Mouse (Mus musculus) neural tube, embryonic 12.5 days (tissue): ENCODE results near the gene Lamtor2. TPM values are rescaled to one million over a fixed set of nuclear protein-coding genes. Genes with fewer than 3 reads are reported as not detected.

Experiments
- ATAC-seq: fragments of 200-750 bp; cut with Nextera tagmentation; 2 replicates; pipeline ENCODE4 v1.8.0; 2017; ENCODE audit warnings: low read depth, mild to moderate bottlenecking, moderate TSS enrichment, moderate library complexity; ENCODE audit not compliant: low FRiP score
- H3K27ac ChIP-seq: fragments of 300-500 bp; sonication (generic); 2 replicates; pipeline ENCODE4 v1.5.1; 2016
- H3K27me3 ChIP-seq: fragments of 300-500 bp; sonication (generic); replicated peaks from 2 replicates; pipeline ENCODE4 v1.6.1; 2016; ENCODE audit warnings: mild to moderate bottlenecking
- H3K36me3 ChIP-seq: fragments of 300-500 bp; sonication (generic); 2 replicates; pipeline ENCODE4 v1.6.1; 2016; ENCODE audit warnings: mild to moderate bottlenecking
- H3K4me1 ChIP-seq: fragments of 300-500 bp; sonication (generic); 2 replicates; pipeline ENCODE4 v1.6.1; 2016
- H3K4me2 ChIP-seq: fragments of 300-500 bp; sonication (generic); replicated peaks from 2 replicates; pipeline ENCODE4 v1.6.1; 2016; ENCODE audit warnings: mild to moderate bottlenecking
- H3K4me3 ChIP-seq: fragments of 300-500 bp; sonication (generic); 2 replicates; pipeline ENCODE4 v1.5.1; 2016
- H3K9ac ChIP-seq: fragments of 300-500 bp; sonication (generic); 2 replicates; pipeline ENCODE4 v1.6.1; 2016; ENCODE audit warnings: mild to moderate bottlenecking
- H3K9me3 ChIP-seq: fragments of 300-500 bp; sonication (generic); 2 replicates; pipeline ENCODE4 v1.6.1; 2016; ENCODE audit warnings: mild to moderate bottlenecking
- WGBS: fragments of 180-500 bp; shearing (Covaris S2); methylation state at CpG from one replicate; pipeline ENCODE4 v1.1.7; 2016; 5-methylcytosine and 5-hydroxymethylcytosine counted together
- polyA plus RNA-seq: library from polyadenylated mRNA; unstranded; fragments of >200 nt; fragmentation: Nextera tagmentation; extraction: Ambion mirVana; gene quantifications from 2 replicates; pipeline ENCODE4 v1.2.1, GENCODE M21; 2016

The Lamtor2 gene
- polyA plus RNA-seq, 1 experiment from 2014 or later, result 145 TPM

- Histone ChIP-seq H3K9ac (no peak overlapping the region), H3K27ac (no peak overlapping the region), H3K4me2 (no peak overlapping the region), H3K36me3 (no peaks in the 10 kb centered on the region), H3K4me1 (peaks cover 26% of the 10 kb centered on the region), H3K4me3 (no peak overlapping the region), H3K27me3 (0 out of 2 replicates have a peak, but pooled peaks cover 2% of the 10 kb centered on the region), H3K9me3 (no peaks in the 10 kb centered on the region)
- 81% methylated on average over 10 of the region's 10 CpGs for WGBS
- no peak for ATAC-seq
Measured at GRCm38 (mm10) chr3:88514231-88515094, 38.4 kb downstream of the Lamtor2 start.

GRCm38 (mm10) chr3:88513546-88514115 lies 39.2 kb downstream of the Lamtor2 start:
- WGBS, result 83% methylated on average over 7 of the region's 7 CpGs
- H3K4me1 ChIP-seq, result peaks cover 29% of the 10 kb centered on the region
- no peak overlapping the region for H3K9ac ChIP-seq
- no peak overlapping the region for H3K27ac ChIP-seq
- no peak overlapping the region for H3K4me3 ChIP-seq
- H3K27me3 ChIP-seq, result 0 out of 2 replicates have a peak, but pooled peaks cover 2% of the 10 kb centered on the region
- no peaks in the 10 kb centered on the region for H3K9me3 ChIP-seq
- H3K36me3 ChIP-seq, result no peaks in the 10 kb centered on the region
- ATAC-seq, result no peak
- H3K4me2 ChIP-seq, result no peak overlapping the region

GRCm38 (mm10) chr3:88512896-88513545 lies 39.9 kb downstream of the Lamtor2 start:
- H3K27me3 ChIP-seq, result 0 out of 2 replicates have a peak, but pooled peaks cover 2% of the 10 kb centered on the region
- no peak overlapping the region for H3K27ac ChIP-seq
- 0 out of 2 replicates have a peak overlapping the region, but pooled peaks have one; percentile 29 for H3K9ac ChIP-seq
- peaks cover 29% of the 10 kb centered on the region for H3K4me1 ChIP-seq
- no peaks in the 10 kb centered on the region for H3K9me3 ChIP-seq
- H3K36me3 ChIP-seq, result no peaks in the 10 kb centered on the region
- no peak overlapping the region for H3K4me3 ChIP-seq
- 49% methylated on average over 12 of the region's 15 CpGs for WGBS
- peak overlapping the region; percentile 31 for H3K4me2 ChIP-seq
- ATAC-seq, result no peak

DNA sequence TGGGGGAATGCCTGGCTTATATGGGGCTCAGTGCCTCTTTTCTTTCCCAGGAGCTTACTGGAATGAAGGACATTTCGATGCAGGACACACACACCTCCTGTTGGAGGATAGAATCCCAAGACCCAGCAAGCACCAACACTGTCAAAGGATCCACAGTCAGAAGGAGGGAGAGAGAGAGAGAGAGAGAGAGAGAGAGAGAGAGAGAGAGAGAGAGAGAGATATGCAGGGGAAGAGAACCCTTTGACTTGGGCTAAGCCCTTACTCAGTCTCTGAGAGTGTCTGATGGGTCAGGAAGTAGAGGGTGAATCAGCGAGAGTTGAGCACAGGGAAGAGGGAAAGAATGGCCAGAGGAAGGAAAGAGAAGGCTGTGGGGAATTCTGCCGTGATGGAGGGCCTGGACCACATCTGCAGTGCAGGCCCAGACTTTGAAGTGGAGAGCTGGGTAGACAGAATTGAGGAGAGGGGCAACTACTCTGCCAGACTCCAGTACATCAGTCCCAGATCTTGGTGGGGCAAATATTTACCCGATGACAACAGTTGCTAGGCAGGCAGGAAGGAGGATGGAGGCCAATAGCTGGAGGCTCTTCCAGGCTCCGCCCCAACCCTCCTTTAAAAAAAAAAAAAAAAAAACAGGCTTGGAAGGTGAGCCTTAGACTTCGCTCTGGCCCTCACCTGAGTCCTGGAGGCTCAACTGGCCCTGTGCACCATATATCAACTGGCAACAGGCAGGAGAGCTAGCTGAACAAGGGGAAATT lies 40.6 kb downstream of the Lamtor2 start:
- Histone ChIP-seq H3K4me3 (no peak overlapping the region), H3K27ac (no peak overlapping the region), H3K9me3 (no peaks in the 10 kb centered on the region), H3K27me3 (0 out of 2 replicates have a peak, but pooled peaks cover 2% of the 10 kb centered on the region), H3K4me2 (peak overlapping the region; percentile 31), H3K4me1 (peaks cover 29% of the 10 kb centered on the region), H3K9ac (0 out of 2 replicates have a peak overlapping the region, but pooled peaks have one; percentile 29), H3K36me3 (no peaks in the 10 kb centered on the region)
- no peak for ATAC-seq
- WGBS, result 37% methylated on average over 6 of the region's 6 CpGs

GRCm38 (mm10) chr3:88511559-88511958 lies 41.3 kb downstream of the Lamtor2 start:
- no peak overlapping the region for H3K27ac ChIP-seq
- no peaks in the 10 kb centered on the region for H3K9me3 ChIP-seq
- H3K4me2 ChIP-seq, result no peak overlapping the region
- H3K27me3 ChIP-seq, result 0 out of 2 replicates have a peak, but pooled peaks cover 2% of the 10 kb centered on the region
- peaks cover 29% of the 10 kb centered on the region for H3K4me1 ChIP-seq
- ATAC-seq, result no peak
- H3K9ac ChIP-seq, result no peak overlapping the region
- no peaks in the 10 kb centered on the region for H3K36me3 ChIP-seq
- no peak overlapping the region for H3K4me3 ChIP-seq
- WGBS, result 58% methylated on average over 4 of the region's 4 CpGs

DNA sequence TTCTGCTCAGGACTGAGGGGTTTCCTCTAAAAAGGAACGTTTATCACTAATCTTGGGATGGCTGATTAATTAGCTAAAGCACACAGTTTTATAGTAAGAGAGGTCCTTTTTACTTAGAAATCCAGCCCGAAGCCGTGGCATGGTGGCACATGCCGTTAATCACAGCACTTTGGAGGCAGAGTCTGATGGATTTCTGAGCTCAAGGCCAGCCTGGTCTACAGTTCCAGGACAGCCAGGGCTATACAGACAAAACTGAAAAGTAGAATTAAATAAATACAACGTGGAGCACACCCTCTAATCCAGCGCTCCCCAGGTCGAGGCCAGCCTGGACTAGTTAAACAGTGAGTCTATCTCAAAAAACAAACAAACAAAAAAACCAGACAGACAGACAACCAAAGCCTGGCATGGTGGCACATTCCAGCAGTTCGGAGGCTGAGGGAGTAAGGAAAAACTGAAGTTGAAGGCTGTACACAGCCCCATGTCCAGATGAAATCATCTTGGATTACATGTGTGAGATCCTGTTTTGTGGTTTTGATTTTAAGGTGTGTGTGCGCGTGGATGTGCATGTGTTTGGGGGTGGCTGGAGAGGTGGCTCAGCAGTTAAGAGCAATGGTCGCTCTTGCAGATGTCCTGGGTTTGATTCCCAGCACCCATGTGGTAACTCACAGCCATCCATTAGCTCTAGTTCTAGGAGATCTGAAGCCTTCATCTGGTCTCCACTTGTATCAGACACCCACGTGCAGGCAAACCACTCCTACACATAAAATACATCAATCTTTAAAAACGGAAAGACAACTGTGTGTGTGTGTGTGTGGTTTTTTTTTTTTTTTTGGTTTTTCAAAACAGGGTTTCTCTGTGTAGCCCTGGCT lies 42.2 kb downstream of the Lamtor2 start:
- no peaks in the 10 kb centered on the region for H3K36me3 ChIP-seq
- H3K4me2 ChIP-seq, result peak overlapping the region; percentile 57
- H3K4me3 ChIP-seq, result no peak overlapping the region
- H3K4me1 ChIP-seq, result peaks cover 29% of the 10 kb centered on the region
- no peaks in the 10 kb centered on the region for H3K9me3 ChIP-seq
- peak; percentile 10; the same call in 1 of the 2 replicates for ATAC-seq
- 0 out of 2 replicates have a peak, but pooled peaks cover 2% of the 10 kb centered on the region for H3K27me3 ChIP-seq
- peak overlapping the region; percentile 42 for H3K27ac ChIP-seq
- peak overlapping the region; percentile 41; the same call in 1 of the 2 replicates for H3K9ac ChIP-seq
- WGBS, result 53% methylated on average over 13 of the region's 13 CpGs

DNA sequence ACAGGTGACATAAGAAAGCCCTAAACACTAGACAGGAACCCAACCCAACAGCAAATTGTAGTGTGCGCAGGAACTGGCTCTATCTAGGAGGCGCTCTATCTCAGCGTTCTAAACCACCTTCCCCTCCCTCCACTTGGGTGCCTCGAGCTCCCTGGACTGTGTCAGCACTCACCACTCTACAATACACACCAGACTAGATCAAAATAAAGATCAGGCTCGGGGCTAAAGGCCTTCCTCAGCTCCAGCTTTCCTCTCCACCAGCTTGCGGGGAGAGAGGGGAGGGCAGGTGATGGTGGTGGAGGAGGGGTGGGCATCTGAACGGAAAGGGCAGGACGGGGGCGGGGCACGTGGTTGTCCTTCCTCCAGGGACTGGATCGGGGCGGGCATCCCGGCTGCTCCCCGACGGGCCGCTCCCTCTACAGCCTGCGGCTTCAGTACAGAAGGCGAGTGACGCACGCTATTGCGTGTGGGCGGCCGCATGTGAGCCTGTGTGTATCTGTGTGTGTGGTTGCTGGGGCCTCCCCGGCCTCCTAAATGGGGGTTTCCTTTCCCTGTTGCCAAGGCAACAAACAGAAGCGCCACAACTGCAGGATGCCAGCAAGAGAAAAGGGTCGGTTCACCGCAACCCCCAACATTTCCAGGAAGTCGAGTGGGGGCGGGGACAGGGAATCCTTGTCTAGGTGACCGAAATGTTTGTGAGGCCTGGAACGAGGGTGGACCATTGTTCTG lies 43.0 kb downstream of the Lamtor2 start, which contains the start of gene Lmna:
TSS of gene Lmna (minus strand) at position 265 of the 729 bp plus-strand sequence.
- peak within 1 kb of the TSS; percentile 57 for H3K4me2 ChIP-seq
- peak within 1 kb of the TSS; percentile 28 for H3K4me3 ChIP-seq
- peak within 1 kb of the TSS; percentile 42 for H3K27ac ChIP-seq
- H3K9ac ChIP-seq, result peak within 1 kb of the TSS; percentile 41
- peaks cover 6% of the 10 kb centered on the region; the same call in 1 of the 2 replicates for H3K27me3 ChIP-seq
- no peaks in the 10 kb centered on the region for H3K36me3 ChIP-seq
- WGBS, result 1% methylated on average over 31 of the region's 31 CpGs
- ATAC-seq, result peak; percentile 98
- H3K9me3 ChIP-seq, result no peaks in the 10 kb centered on the region
- H3K4me1 ChIP-seq, result peaks cover 29% of the 10 kb centered on the region

DNA sequence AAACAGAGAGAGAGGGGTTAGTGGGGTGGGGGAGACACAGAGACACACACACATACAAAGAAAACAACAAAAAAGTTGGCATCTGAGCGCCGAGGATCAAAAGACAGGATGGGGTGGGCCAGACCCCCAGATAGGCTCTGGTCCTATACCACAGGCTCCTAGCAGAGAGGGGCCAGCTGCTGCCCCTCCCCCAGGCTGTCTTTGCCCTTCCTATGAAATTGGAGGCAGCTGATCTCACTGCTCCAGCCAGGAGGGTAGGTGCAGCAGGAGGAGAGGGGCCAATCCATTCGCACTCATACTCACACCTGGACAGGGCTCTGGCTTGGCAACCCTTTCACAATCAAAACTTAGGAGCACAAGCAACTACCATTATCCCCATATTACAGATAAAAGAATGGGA lies 43.6 kb downstream of the Lamtor2 start:
- peak overlapping the region; percentile 57 for H3K4me2 ChIP-seq
- H3K9me3 ChIP-seq, result no peaks in the 10 kb centered on the region
- peak overlapping the region; percentile 42 for H3K27ac ChIP-seq
- peaks cover 8% of the 10 kb centered on the region for H3K27me3 ChIP-seq
- peak overlapping the region; percentile 28 for H3K4me3 ChIP-seq
- ATAC-seq, result no peak; the same call in 1 of the 2 replicates
- WGBS, result 77% methylated on average over 3 of the region's 3 CpGs
- no peaks in the 10 kb centered on the region for H3K36me3 ChIP-seq
- 0 out of 2 replicates have a peak overlapping the region, but pooled peaks have one; percentile 41 for H3K9ac ChIP-seq
- H3K4me1 ChIP-seq, result peaks cover 29% of the 10 kb centered on the region

DNA sequence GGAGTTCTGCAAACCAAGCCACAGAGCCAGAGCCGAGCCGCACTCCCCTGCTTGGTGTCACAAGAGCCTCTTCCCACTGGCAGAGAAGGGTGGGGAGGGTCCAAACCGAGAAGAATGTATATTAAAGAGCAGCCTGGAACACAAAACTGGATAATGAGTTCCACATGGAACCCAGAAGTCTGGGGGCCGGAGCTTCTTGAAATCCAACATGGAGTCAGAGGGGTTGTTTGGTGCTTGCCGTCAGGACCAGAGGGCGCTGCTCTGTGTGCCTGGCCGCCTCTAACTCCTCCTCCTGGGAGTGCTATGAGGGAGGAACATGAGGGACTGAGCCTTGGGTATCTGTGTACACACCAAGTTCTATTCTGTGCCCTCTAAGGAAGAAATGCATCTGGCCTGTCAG lies 47.1 kb downstream of the Lamtor2 start:
- WGBS, result 45% methylated on average over 7 of the region's 7 CpGs
- no peak overlapping the region for H3K9ac ChIP-seq
- H3K9me3 ChIP-seq, result no peaks in the 10 kb centered on the region
- no peak overlapping the region for H3K4me2 ChIP-seq
- H3K4me1 ChIP-seq, result peaks cover 29% of the 10 kb centered on the region
- H3K36me3 ChIP-seq, result no peaks in the 10 kb centered on the region
- no peak for ATAC-seq
- H3K27me3 ChIP-seq, result peaks cover 29% of the 10 kb centered on the region
- H3K27ac ChIP-seq, result no peak overlapping the region
- H3K4me3 ChIP-seq, result no peak overlapping the region

GRCm38 (mm10) chr3:88505081-88505480 lies 47.8 kb downstream of the Lamtor2 start:
- H3K36me3 ChIP-seq, result no peaks in the 10 kb centered on the region
- H3K4me1 ChIP-seq, result peaks cover 24% of the 10 kb centered on the region
- H3K4me3 ChIP-seq, result no peak overlapping the region
- H3K4me2 ChIP-seq, result no peak overlapping the region
- no peak overlapping the region for H3K9ac ChIP-seq
- WGBS, result 72% methylated on average over 6 of the region's 6 CpGs
- H3K9me3 ChIP-seq, result no peaks in the 10 kb centered on the region
- H3K27me3 ChIP-seq, result peaks cover 32% of the 10 kb centered on the region
- ATAC-seq, result no peak
- H3K27ac ChIP-seq, result no peak overlapping the region
